Mouse (Mus musculus): ENCODE results near the gene Babam2.
A peak's percentile ranks its signal among the peaks of the same experiment; 100 is the strongest.

Gene Babam2

GRCm38 (mm10) chr5:32071314-32071713 lies 373.8 kb downstream of the Babam2 start:
- DNase-seq (ENCODE audit: low read depth, low spot score) = no peak

GRCm38 (mm10) chr5:32071824-32072223 lies 374.3 kb downstream of the Babam2 start:
- DNase-seq (ENCODE audit: low read depth, low spot score) = no peak

GRCm38 (mm10) chr5:32072877-32073276 lies 375.4 kb downstream of the Babam2 start:
- DNase-seq (ENCODE audit: low read depth, low spot score) = no peak

- no peak for DNase-seq (ENCODE audit: low read depth, low spot score)
These were observed 376.6 kb downstream of the Babam2 start for GRCm38 (mm10) chr5:32074053-32074452.

- DNase-seq (ENCODE audit: low read depth, low spot score) = no peak
These were observed 379.7 kb downstream of the Babam2 start for GRCm38 (mm10) chr5:32077139-32077538.

GRCm38 (mm10) chr5:32078986-32079385 lies 381.5 kb downstream of the Babam2 start:
- no peak for DNase-seq (ENCODE audit: low read depth, low spot score)

GRCm38 (mm10) chr5:32080490-32081219 lies 383.2 kb downstream of the Babam2 start:
- no peak for DNase-seq (ENCODE audit: low read depth, low spot score)

- no peak for DNase-seq (ENCODE audit: low read depth, low spot score)
These were observed 386.9 kb downstream of the Babam2 start for GRCm38 (mm10) chr5:32084401-32084804.

GRCm38 (mm10) chr5:32085566-32085965 lies 388.1 kb downstream of the Babam2 start:
- no peak for DNase-seq (ENCODE audit: low read depth, low spot score)

- no peak for DNase-seq (ENCODE audit: low read depth, low spot score)
These were observed 388.5 kb downstream of the Babam2 start for GRCm38 (mm10) chr5:32085971-32086370.

GRCm38 (mm10) chr5:32086526-32087090 lies 389.1 kb downstream of the Babam2 start:
- DNase-seq (ENCODE audit: low read depth, low spot score) = no peak

GRCm38 (mm10) chr5:32089481-32089880 lies 392.0 kb downstream of the Babam2 start:
- no peak for DNase-seq (ENCODE audit: low read depth, low spot score)

- DNase-seq (ENCODE audit: low read depth, low spot score) = no peak
These were observed 394.8 kb downstream of the Babam2 start for GRCm38 (mm10) chr5:32092281-32092680.

- DNase-seq (ENCODE audit: low read depth, low spot score) = no peak
These were observed 401.2 kb downstream of the Babam2 start for GRCm38 (mm10) chr5:32098691-32099090.

GRCm38 (mm10) chr5:32102484-32102883 lies 405.0 kb downstream of the Babam2 start:
- peak; percentile 6 for DNase-seq (ENCODE audit: low read depth, low spot score)

GRCm38 (mm10) chr5:32102971-32103431 lies 405.5 kb downstream of the Babam2 start:
- no peak for DNase-seq (ENCODE audit: low read depth, low spot score)

- DNase-seq (ENCODE audit: low read depth, low spot score) = no peak
These were observed 406.1 kb downstream of the Babam2 start for GRCm38 (mm10) chr5:32103545-32103944.

- DNase-seq (ENCODE audit: low read depth, low spot score) = no peak
These were observed 406.9 kb downstream of the Babam2 start for GRCm38 (mm10) chr5:32104119-32104990.

GRCm38 (mm10) chr5:32106473-32107140 lies 409.1 kb downstream of the Babam2 start:
- no peak for DNase-seq (ENCODE audit: low read depth, low spot score)

- DNase-seq (ENCODE audit: low read depth, low spot score) = no peak
These were observed 413.2 kb downstream of the Babam2 start for GRCm38 (mm10) chr5:32110651-32111050.

GRCm38 (mm10) chr5:32112206-32112916 lies 414.9 kb downstream of the Babam2 start:
- DNase-seq (ENCODE audit: low read depth, low spot score) = no peak
